Mouse (Mus musculus) CH12.LX (cell line): ENCODE results near the gene Slc38a8. TPM values are rescaled to one million over a fixed set of nuclear protein-coding genes. Genes with fewer than 3 reads are reported as not detected.

Experiments used
- DNase-seq: peaks from one replicate; pipeline ENCODE4 v3.0.0-alpha.2; 2013; ENCODE audit errors: extremely low read depth
- H3K27ac ChIP-seq: 2 replicates; pipeline ENCODE4 v1.5.1; 2012; ENCODE audit warnings: low read depth, mild to moderate bottlenecking, control low read depth, moderate library complexity; ENCODE audit not compliant: insufficient read depth
- H3K27me3 ChIP-seq: replicated peaks from 2 replicates; pipeline ENCODE3; 2012; ENCODE audit warnings: inconsistent platforms
- H3K36me3 ChIP-seq, 2 experiments: replicated peaks in 1 of 2; 2 replicates each; pipeline versions ENCODE3 to v1.6.1; 2012; ENCODE audit warnings: inconsistent platforms in 1 of 2, low read length in 1 of 2, mild to moderate bottlenecking in 1 of 2, mixed read lengths in 1 of 2, moderate library complexity in 1 of 2; ENCODE audit not compliant: control insufficient read depth in 1 of 2, insufficient read depth in 1 of 2
- H3K4me1 ChIP-seq, 2 experiments: 2 replicates each; pipeline ENCODE4 v1.6.1; 2012; ENCODE audit warnings: inconsistent platforms in 1 of 2, moderate library complexity in 1 of 2; ENCODE audit not compliant: insufficient read depth in 2 of 2, control insufficient read depth in 1 of 2
- H3K4me2 ChIP-seq: 2 replicates; pipeline ENCODE4 v1.6.1; 2012; ENCODE audit warnings: low read depth, mild to moderate bottlenecking, control low read depth; ENCODE audit not compliant: poor library complexity, insufficient read depth, severe bottlenecking
- H3K4me3 ChIP-seq, 3 experiments: fragments of 150-350 bp in 1 of 3; sonication (generic) in 1 of 3; replicated peaks in 1 of 3; 2 replicates each; pipeline versions ENCODE3 to v1.5.1; 2011 to 2012; ENCODE audit warnings: low read depth in 2 of 3, low read length in 2 of 3, mild to moderate bottlenecking in 2 of 3, moderate library complexity in 2 of 3, control low read depth in 1 of 3, improper control_type of control experiment in 1 of 3, inconsistent platforms in 1 of 3, mixed read lengths in 1 of 3; ENCODE audit not compliant: poor library complexity in 1 of 3
- H3K79me2 ChIP-seq: replicated peaks from 2 replicates; pipeline ENCODE4 v1.6.1; 2012; ENCODE audit warnings: mild to moderate bottlenecking, moderate library complexity; ENCODE audit not compliant: control insufficient read depth, poor library complexity, insufficient read depth, severe bottlenecking; ENCODE audit errors: extremely low read depth
- H3K9ac ChIP-seq: 2 replicates; pipeline ENCODE4 v1.6.1; 2012; ENCODE audit warnings: low read depth, mild to moderate bottlenecking, control low read depth, moderate library complexity; ENCODE audit not compliant: insufficient read depth
- H3K9me3 ChIP-seq: replicated peaks from 2 replicates; pipeline ENCODE3; 2012; ENCODE audit warnings: low read length, inconsistent platforms, mixed read lengths
- BHLHE40 ChIP-seq: IDR thresholded peaks from 2 replicates; pipeline ENCODE4 v1.6.1; 2011; ENCODE audit warnings: mild to moderate bottlenecking, low read depth, low read length, improper control_type of control experiment
- CHD2 ChIP-seq: IDR thresholded peaks from 2 replicates; pipeline ENCODE4 v1.6.1; 2011; ENCODE audit warnings: low read length, improper control_type of control experiment
- ETS1 ChIP-seq: conservative IDR thresholded peaks from 2 replicates; pipeline ENCODE4 v1.6.1; 2012; ENCODE audit warnings: low read depth, mild to moderate bottlenecking, inconsistent platforms, low read length, improper control_type of control experiment, moderate library complexity
- JUN ChIP-seq: IDR thresholded peaks from 2 replicates; pipeline ENCODE4 v1.6.1; 2011; ENCODE audit warnings: low read depth, mild to moderate bottlenecking, low read length, improper control_type of control experiment, moderate library complexity; ENCODE audit not compliant: insufficient read depth
- JUND ChIP-seq: conservative IDR thresholded peaks from 2 replicates; pipeline ENCODE4 v1.6.1; 2011; ENCODE audit warnings: low read depth, low read length, improper control_type of control experiment
- KAT2A ChIP-seq: IDR thresholded peaks from 2 replicates; pipeline ENCODE4 v1.6.1; 2012; ENCODE audit warnings: low read length, improper control_type of control experiment, inconsistent platforms; ENCODE audit not compliant: insufficient replicate concordance
- MAX ChIP-seq: IDR thresholded peaks from 2 replicates; pipeline ENCODE4 v1.6.1; 2011; ENCODE audit warnings: low read length, improper control_type of control experiment
- MAZ ChIP-seq: IDR thresholded peaks from 2 replicates; pipeline ENCODE4 v1.6.1; 2012; ENCODE audit warnings: low read depth, mild to moderate bottlenecking, inconsistent platforms, low read length, improper control_type of control experiment, moderate library complexity
- MXI1 ChIP-seq: IDR thresholded peaks from 2 replicates; pipeline ENCODE4 v1.6.1; 2011; ENCODE audit warnings: mild to moderate bottlenecking, low read depth, low read length, improper control_type of control experiment
- NELFE ChIP-seq: IDR thresholded peaks from 2 replicates; pipeline ENCODE4 v1.6.1; 2011; ENCODE audit warnings: low read depth, low read length, improper control_type of control experiment
- PAX5 ChIP-seq: IDR thresholded peaks from 2 replicates; pipeline ENCODE4 v1.6.1; 2012; ENCODE audit warnings: low read length, inconsistent platforms, mixed read lengths
- POLR2A ChIP-seq: IDR thresholded peaks from 2 replicates; pipeline ENCODE4 v1.6.1; 2011; ENCODE audit warnings: low read depth, mild to moderate bottlenecking, improper control_type of control experiment, low read length
- POLR2AphosphoS2 ChIP-seq: IDR thresholded peaks from 2 replicates; pipeline ENCODE4 v1.6.1; 2011; ENCODE audit warnings: low read depth, low read length, improper control_type of control experiment
- RAD21 ChIP-seq: IDR thresholded peaks from 2 replicates; pipeline ENCODE4 v1.6.1; 2011; ENCODE audit warnings: low read depth, mild to moderate bottlenecking, low read length, improper control_type of control experiment, moderate library complexity
- RCOR1 ChIP-seq: conservative IDR thresholded peaks from 2 replicates; pipeline ENCODE4 v1.6.1; 2012; ENCODE audit warnings: low read depth, mild to moderate bottlenecking, inconsistent platforms, low read length, improper control_type of control experiment
- TCF12 ChIP-seq: IDR thresholded peaks from 2 replicates; pipeline ENCODE4 v1.6.1; 2014; ENCODE audit warnings: low read depth, mild to moderate bottlenecking, inconsistent platforms, low read length, improper control_type of control experiment
- UBTF ChIP-seq: IDR thresholded peaks from 2 replicates; pipeline ENCODE4 v1.6.1; 2012; ENCODE audit warnings: low read depth, mild to moderate bottlenecking, inconsistent platforms, low read length, improper control_type of control experiment, moderate library complexity
- USF1 ChIP-seq: IDR thresholded peaks from 2 replicates; pipeline ENCODE4 v1.6.1; 2014; ENCODE audit warnings: low read depth, mild to moderate bottlenecking, inconsistent platforms, low read length, improper control_type of control experiment
- ZC3H11A ChIP-seq: IDR thresholded peaks from 2 replicates; pipeline ENCODE4 v1.6.1; 2012; ENCODE audit warnings: low read depth, mild to moderate bottlenecking, inconsistent platforms, low read length, improper control_type of control experiment
- ZKSCAN1 ChIP-seq: IDR thresholded peaks from 2 replicates; pipeline ENCODE4 v1.6.1; 2012; ENCODE audit warnings: low read depth, inconsistent platforms, low read length, improper control_type of control experiment, borderline replicate concordance
- ZNF384 ChIP-seq: IDR thresholded peaks from 2 replicates; pipeline ENCODE4 v1.6.1; 2012; ENCODE audit warnings: low read depth, low read length, improper control_type of control experiment, inconsistent platforms
- dilution Hi-C: fragments of 300-500 bp; cut with MboI; formaldehyde crosslinking; loops from 2 replicates; pipeline ENCODE4 v1.14.3; 2020; ENCODE audit warnings: low sequenced_read_pairs; ENCODE audit not compliant: extremely low pct_unique_long_range_greater_than_20kb, extremely low pct_ligation_motif_present
- in situ Hi-C: fragments of 300-500 bp; cut with MboI; formaldehyde crosslinking; loops from 3 replicates; pipeline ENCODE4 v1.14.3; 2019; ENCODE audit warnings: low sequenced_read_pairs, low pct_ligation_motif_present, low pct_unique_long_range_greater_than_20kb, mixed read lengths
- polyA plus RNA-seq: library from polyadenylated mRNA; unstranded; fragments of >175 nt; gene quantifications from 2 replicates; pipeline ENCODE4 v1.2.1, GENCODE M21; 2012; ENCODE audit warnings: low read depth; ENCODE audit not compliant: insufficient read length
- total RNA-seq, 2 experiments: library from RNA; depleted of rRNA; stranded (reverse); fragments of 300-350 nt in 1 of 2; fragments of >200 nt in 1 of 2; gene quantifications; 2 replicates each; pipeline ENCODE4 v1.2.3; 2012 to 2014

Gene Slc38a8
- total and polyA plus RNA-seq, 3 experiments, result 0.08 TPM; not detected in 1

GRCm38 (mm10) chr8:119531397-119531796 lies 29.9 kb upstream of the Slc38a8 start:
- TF ChIP-seq ZNF384 (no peak), POLR2A (no peak), MAX (no peak), JUND (no peak), CHD2 (no peak), JUN (no peak), MXI1 (no peak)
- H3K4me1 ChIP-seq, result no peaks in the 10 kb centered on the region
- H3K4me3 ChIP-seq, result no peak overlapping the region
- no peaks in the 10 kb centered on the region for H3K9me3 ChIP-seq
- no peak overlapping the region for H3K4me2 ChIP-seq
- H3K9ac ChIP-seq, result no peak overlapping the region
- H3K27me3 ChIP-seq, result no peaks in the 10 kb centered on the region
- H3K79me2 ChIP-seq, result no peaks in the 10 kb centered on the region
- dilution Hi-C loops, result no loop called here
- DNase-seq, result no peak
- H3K27ac ChIP-seq, result no peak overlapping the region
- H3K36me3 ChIP-seq, result peaks cover 79 to 95% of the 10 kb centered on the region in 2 experiments
- in situ Hi-C loops, result no loop called here

DNA sequence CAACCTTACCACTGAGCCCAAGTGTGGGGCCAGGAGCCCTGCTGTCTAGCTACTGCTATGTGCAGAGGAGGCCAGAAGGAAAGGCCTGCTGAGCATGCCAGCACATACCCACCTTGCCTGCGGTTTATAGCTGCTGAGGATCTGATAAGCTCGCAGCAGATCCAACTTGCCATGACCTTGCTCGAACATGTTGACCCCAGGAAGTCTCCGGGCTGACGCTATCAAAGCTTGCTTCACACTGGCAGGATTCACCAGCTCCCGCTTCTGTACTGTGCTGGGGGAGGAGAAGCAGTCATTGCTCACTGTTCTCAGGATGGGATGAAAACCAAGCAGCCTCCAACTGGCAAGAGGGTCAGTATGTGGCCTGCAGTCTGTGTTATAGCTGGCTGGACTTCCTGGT lies 29.4 kb upstream of the Slc38a8 start:
- in situ Hi-C loops (no loop called here), dilution Hi-C loops (no loop called here)
- no peaks in the 10 kb centered on the region for H3K9me3 ChIP-seq
- TF ChIP-seq POLR2AphosphoS2, result no peak
- TF ChIP-seq ZC3H11A, result no peak
- no peak for TF ChIP-seq PAX5
- no peak for TF ChIP-seq ZNF384
- TF ChIP-seq UBTF, result no peak
- TF ChIP-seq RCOR1, result no peak
- no peak for TF ChIP-seq CHD2
- TF ChIP-seq NELFE, result no peak
- TF ChIP-seq KAT2A, result no peak
- no peak for TF ChIP-seq BHLHE40
- no peak for TF ChIP-seq ZKSCAN1
- TF ChIP-seq USF1, result no peak
- TF ChIP-seq MAZ, result no peak
- no peak for TF ChIP-seq TCF12
- no peak for TF ChIP-seq JUN
- TF ChIP-seq ETS1, result no peak
- TF ChIP-seq RAD21, result no peak
- H3K36me3 ChIP-seq, result peaks cover 75 to 91% of the 10 kb centered on the region in 2 experiments
- H3K27ac ChIP-seq, result no peak overlapping the region
- no peak overlapping the region for H3K4me2 ChIP-seq
- no peak overlapping the region for H3K9ac ChIP-seq
- DNase-seq, result no peak
- H3K27me3 ChIP-seq, result no peaks in the 10 kb centered on the region
- H3K79me2 ChIP-seq, result no peaks in the 10 kb centered on the region
- no peak overlapping the region for H3K4me3 ChIP-seq
- no peaks in the 10 kb centered on the region for H3K4me1 ChIP-seq
